Mouse (Mus musculus) neural tube, embryonic 15.5 days (tissue): ENCODE measurements around the gene Mapk12. TPM values are rescaled to one million over a fixed set of nuclear protein-coding genes. Genes with fewer than 3 reads are reported as not detected.

Source experiments
- ATAC-seq: fragments of 200-750 bp; cut with Nextera tagmentation; 2 replicates; pipeline ENCODE4 v1.8.0; 2017; ENCODE audit warnings: mild to moderate bottlenecking, moderate TSS enrichment, moderate library complexity; ENCODE audit not compliant: low FRiP score
- H3K27ac ChIP-seq: fragments of 300-500 bp; sonication (generic); replicated peaks from 2 replicates; pipeline ENCODE4 v1.5.1; 2015; ENCODE audit warnings: mild to moderate bottlenecking, inconsistent platforms
- H3K27me3 ChIP-seq: fragments of 300-500 bp; sonication (generic); replicated peaks from 2 replicates; pipeline ENCODE4 v1.6.1; 2015; ENCODE audit warnings: inconsistent platforms
- H3K36me3 ChIP-seq: fragments of 300-500 bp; sonication (generic); 2 replicates; pipeline ENCODE4 v1.6.1; 2015; ENCODE audit warnings: inconsistent platforms
- H3K4me1 ChIP-seq: fragments of 300-500 bp; sonication (generic); 2 replicates; pipeline ENCODE4 v1.6.1; 2015; ENCODE audit warnings: inconsistent platforms
- H3K4me2 ChIP-seq: fragments of 300-500 bp; sonication (generic); 2 replicates; pipeline ENCODE4 v1.6.1; 2015; ENCODE audit warnings: inconsistent platforms, mild to moderate bottlenecking, moderate library complexity
- H3K4me3 ChIP-seq: fragments of 300-500 bp; sonication (generic); replicated peaks from 2 replicates; pipeline ENCODE4 v1.5.1; 2015; ENCODE audit warnings: mild to moderate bottlenecking, inconsistent platforms
- H3K9ac ChIP-seq: fragments of 300-500 bp; sonication (generic); replicated peaks from 2 replicates; pipeline ENCODE4 v1.6.1; 2015; ENCODE audit warnings: mild to moderate bottlenecking, inconsistent platforms
- H3K9me3 ChIP-seq: fragments of 300-500 bp; sonication (generic); replicated peaks from 2 replicates; pipeline ENCODE4 v1.6.1; 2016; ENCODE audit warnings: inconsistent platforms
- WGBS: fragments of 180-500 bp; shearing (Covaris S2); methylation state at CpG from one replicate; pipeline ENCODE4 v1.1.7; 2015; ENCODE audit warnings: mixed read lengths; 5-methylcytosine and 5-hydroxymethylcytosine counted together
- polyA plus RNA-seq: library from polyadenylated mRNA; unstranded; fragments of >200 nt; fragmentation: Nextera tagmentation; extraction: Ambion mirVana; gene quantifications from 2 replicates; pipeline ENCODE4 v1.2.1, GENCODE M21; 2015

Mapk12 gene
- polyA plus RNA-seq, 1 experiment from 2014 or later: 5.2 TPM

DNA sequence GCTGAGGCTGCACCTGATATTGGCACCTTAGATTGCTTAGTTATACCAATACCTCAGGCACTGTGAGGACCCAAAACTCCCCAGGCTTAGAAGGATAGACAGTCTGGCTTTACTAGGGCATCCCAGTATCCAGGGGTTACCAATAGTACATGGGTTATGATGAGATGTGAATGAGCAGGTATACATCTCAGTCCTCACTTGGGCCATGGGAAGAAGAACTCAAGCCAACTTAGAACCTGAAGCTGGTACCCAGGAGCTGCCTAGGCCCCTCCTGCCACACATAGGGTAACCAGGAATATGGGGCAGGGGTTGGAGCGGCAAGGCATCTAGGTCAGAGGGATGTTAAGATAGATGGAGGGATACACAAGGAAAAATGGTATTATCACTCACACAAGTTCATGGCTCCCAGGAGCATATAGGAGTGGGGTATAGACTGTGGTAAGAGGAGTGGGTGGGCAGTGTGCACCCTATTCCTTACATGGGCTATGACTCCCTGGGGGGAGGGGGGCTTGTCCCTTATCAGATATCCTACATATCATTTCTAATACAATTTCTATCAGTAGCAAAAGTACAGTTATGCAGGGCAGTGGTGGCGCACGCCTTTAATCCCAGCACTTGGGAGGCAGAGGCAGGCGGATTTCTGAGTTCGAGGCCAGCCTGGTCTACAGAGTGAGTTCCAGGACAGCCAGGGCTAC is 3.9 kb downstream of the Mapk12 start:
- Histone ChIP-seq H3K36me3 (no peaks in the 10 kb centered on the region), H3K4me2 (no peak overlapping the region), H3K27me3 (peaks cover 30% of the 10 kb centered on the region), H3K4me3 (no peak overlapping the region), H3K4me1 (peaks cover 21% of the 10 kb centered on the region), H3K9ac (no peak overlapping the region), H3K9me3 (no peaks in the 10 kb centered on the region), H3K27ac (no peak overlapping the region)
- 97% methylated on average over 5 of the region's 5 CpGs for WGBS
- no peak for ATAC-seq

- H3K27me3 ChIP-seq: no peaks in the 10 kb centered on the region
- no peak overlapping the region for H3K4me3 ChIP-seq
- no peak overlapping the region for H3K9ac ChIP-seq
- ATAC-seq: no peak
- H3K4me1 ChIP-seq: peaks cover 18% of the 10 kb centered on the region
- H3K9me3 ChIP-seq: no peaks in the 10 kb centered on the region
- no peak overlapping the region for H3K4me2 ChIP-seq
- no peaks in the 10 kb centered on the region for H3K36me3 ChIP-seq
- H3K27ac ChIP-seq: no peak overlapping the region
- 91% methylated on average over 3 of the region's 3 CpGs for WGBS
These were observed 9.2 kb downstream of the Mapk12 start for GRCm38 (mm10) chr15:89131316-89131715.

- Histone ChIP-seq H3K36me3 (no peaks in the 10 kb centered on the region), H3K9me3 (no peaks in the 10 kb centered on the region), H3K9ac (no peak overlapping the region), H3K4me3 (no peak overlapping the region), H3K27ac (no peak overlapping the region), H3K27me3 (no peaks in the 10 kb centered on the region), H3K4me2 (no peak overlapping the region), H3K4me1 (peaks cover 18% of the 10 kb centered on the region)
- no peak for ATAC-seq
These were observed 10.3 kb downstream of the Mapk12 start for GRCm38 (mm10) chr15:89130245-89130644.

DNA sequence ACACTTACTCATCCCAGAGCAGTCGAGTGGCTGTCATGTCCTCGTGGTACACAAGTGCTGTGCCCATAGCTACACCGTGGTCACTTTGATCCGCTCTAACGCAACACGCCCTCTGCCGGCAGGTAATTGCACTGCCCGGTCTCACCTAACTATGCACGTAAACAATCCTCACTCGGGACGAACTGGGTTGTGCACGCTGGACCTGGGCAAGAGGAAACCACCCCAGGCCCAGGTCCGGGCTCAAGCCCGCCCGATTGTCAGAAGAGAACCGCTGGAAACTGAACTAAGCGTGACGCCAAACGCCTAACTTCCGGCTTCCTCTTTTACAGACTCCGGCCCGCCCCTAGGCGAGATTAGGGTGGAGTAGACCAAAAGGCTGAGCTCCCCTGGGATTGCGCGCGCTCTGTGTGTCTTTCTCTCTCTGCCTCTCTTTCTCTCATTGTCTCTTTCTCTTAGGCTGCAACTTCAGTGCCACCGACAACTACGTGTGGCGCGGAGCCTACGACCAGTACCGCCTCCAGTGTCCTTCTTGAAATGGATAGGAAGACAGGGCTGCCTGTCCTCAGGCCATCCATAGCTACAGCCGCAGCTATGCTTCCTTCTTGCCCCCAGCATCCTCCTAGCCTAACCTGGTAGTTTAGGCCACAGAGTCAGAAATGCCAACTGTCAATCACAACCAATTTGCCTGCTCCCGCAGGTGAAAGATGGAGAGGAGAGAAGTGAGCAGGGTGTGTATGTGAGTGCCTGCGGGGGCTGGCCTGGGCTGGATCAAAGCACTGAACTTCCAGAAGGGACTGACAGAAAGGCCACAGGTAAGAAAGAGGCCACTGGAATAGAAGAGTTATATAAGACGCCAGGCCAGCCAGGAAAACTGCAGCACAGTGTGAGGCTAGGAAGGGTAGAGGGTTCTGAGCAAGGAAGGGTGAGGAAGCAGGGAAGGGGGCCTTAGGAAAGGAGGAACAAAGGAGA is 11.8 kb downstream of the Mapk12 start, which contains the start of gene Hdac10:
TSS of gene Hdac10 (minus strand) at position 319 of the 969 bp plus-strand sequence.
- peaks cover 26% of the 10 kb centered on the region for H3K4me1 ChIP-seq
- H3K27ac ChIP-seq: peak within 1 kb of the TSS; percentile 82
- peak; percentile 88 for ATAC-seq
- 3% methylated on average over 36 of the region's 36 CpGs for WGBS
- H3K27me3 ChIP-seq: no peaks in the 10 kb centered on the region
- H3K36me3 ChIP-seq: peaks cover 3% of the 10 kb centered on the region; the same call in 1 of the 2 replicates
- H3K4me2 ChIP-seq: peak within 1 kb of the TSS; percentile 86
- peak within 1 kb of the TSS; percentile 68 for H3K9ac ChIP-seq
- H3K4me3 ChIP-seq: peak within 1 kb of the TSS; percentile 62
- H3K9me3 ChIP-seq: no peaks in the 10 kb centered on the region

- no peak for ATAC-seq
- Histone ChIP-seq H3K27ac (peak overlapping the region; percentile 82; the same call in 1 of the 2 replicates), H3K4me3 (peak overlapping the region; percentile 62), H3K36me3 (peaks cover 3% of the 10 kb centered on the region; the same call in 1 of the 2 replicates), H3K27me3 (no peaks in the 10 kb centered on the region), H3K9me3 (no peaks in the 10 kb centered on the region), H3K4me1 (peaks cover 33% of the 10 kb centered on the region), H3K9ac (peak overlapping the region; percentile 68), H3K4me2 (peak overlapping the region; percentile 86)
- WGBS: 71% methylated on average over 8 of the region's 8 CpGs
These were observed 13.1 kb downstream of the Mapk12 start for GRCm38 (mm10) chr15:89127364-89127940.

DNA sequence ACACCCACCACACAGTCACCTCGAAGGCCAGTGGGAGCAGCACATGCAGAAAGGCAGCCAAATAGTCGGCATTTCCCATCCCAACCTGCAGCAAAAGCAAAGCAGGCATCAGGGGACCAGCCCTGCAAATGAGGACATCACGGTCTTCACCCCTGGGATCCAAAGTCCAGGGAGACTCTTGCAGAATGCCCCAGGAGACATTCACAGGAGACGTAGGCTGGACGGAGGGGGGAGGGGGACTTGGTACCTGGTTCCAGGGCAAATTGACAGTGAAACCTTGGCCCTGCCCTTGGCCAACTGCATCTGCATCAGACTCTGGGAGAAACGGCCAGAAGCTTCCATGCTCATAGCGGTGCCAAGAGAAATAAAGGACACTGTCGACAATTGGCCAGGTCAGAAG is 13.9 kb downstream of the Mapk12 start:
- no peak overlapping the region for H3K9ac ChIP-seq
- H3K27ac ChIP-seq: no peak overlapping the region
- no peak overlapping the region for H3K4me2 ChIP-seq
- H3K4me3 ChIP-seq: no peak overlapping the region
- no peak for ATAC-seq
- H3K4me1 ChIP-seq: peaks cover 42% of the 10 kb centered on the region
- no peaks in the 10 kb centered on the region for H3K27me3 ChIP-seq
- 87% methylated on average over 8 of the region's 8 CpGs for WGBS
- H3K36me3 ChIP-seq: peaks cover 3% of the 10 kb centered on the region; the same call in 1 of the 2 replicates
- H3K9me3 ChIP-seq: no peaks in the 10 kb centered on the region

DNA sequence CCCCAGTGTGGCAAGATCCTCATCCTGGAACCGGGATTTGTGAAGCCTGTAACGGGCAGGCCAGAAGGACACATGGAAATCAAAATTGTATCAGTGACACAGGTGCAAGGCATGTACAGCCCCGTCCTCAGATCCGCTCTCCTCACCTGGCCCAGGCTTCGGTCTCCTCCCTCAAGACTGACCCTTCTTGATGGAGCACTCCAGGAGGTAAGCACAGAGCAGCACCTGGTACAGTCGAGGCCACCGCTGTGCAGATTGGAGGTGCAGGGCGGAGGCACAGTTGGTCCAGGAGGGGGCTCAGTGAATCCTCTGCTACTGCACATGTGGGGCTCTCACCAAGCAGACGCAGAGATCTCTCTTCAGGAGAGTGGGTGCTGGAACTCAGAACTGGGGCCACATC is 15.2 kb downstream of the Mapk12 start:
- H3K4me3 ChIP-seq: no peak overlapping the region
- H3K27me3 ChIP-seq: no peaks in the 10 kb centered on the region
- no peak overlapping the region for H3K4me2 ChIP-seq
- WGBS: 97% methylated on average over 9 of the region's 9 CpGs
- no peak overlapping the region for H3K27ac ChIP-seq
- no peaks in the 10 kb centered on the region for H3K9me3 ChIP-seq
- H3K9ac ChIP-seq: no peak overlapping the region
- peaks cover 3% of the 10 kb centered on the region; the same call in 1 of the 2 replicates for H3K36me3 ChIP-seq
- no peak for ATAC-seq
- H3K4me1 ChIP-seq: peaks cover 54% of the 10 kb centered on the region

DNA sequence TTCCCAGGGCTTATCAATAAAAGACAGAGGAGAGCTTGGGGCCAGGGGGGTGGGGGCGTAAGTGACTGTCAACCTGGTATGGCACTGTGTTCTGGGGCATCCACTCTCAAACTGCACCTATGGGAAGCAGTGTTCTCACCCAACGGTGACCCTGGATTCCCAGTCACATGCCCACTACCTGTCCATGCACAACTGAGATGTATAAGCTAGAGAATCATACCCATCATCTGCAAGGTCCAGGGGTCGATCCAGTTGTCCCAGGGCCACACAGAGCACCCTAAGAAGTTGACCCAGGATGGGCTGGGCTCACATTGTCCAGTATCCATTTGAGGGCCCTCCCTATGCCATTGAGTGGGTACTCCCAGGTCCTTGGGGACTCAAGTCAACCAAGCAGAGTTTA is 16.2 kb downstream of the Mapk12 start:
- ATAC-seq: no peak
- Histone ChIP-seq H3K4me2 (no peak overlapping the region), H3K36me3 (peaks cover 5% of the 10 kb centered on the region), H3K9me3 (no peaks in the 10 kb centered on the region), H3K4me1 (peaks cover 65% of the 10 kb centered on the region), H3K9ac (peak overlapping the region; percentile 77; the same call in 1 of the 2 replicates), H3K27ac (0 out of 2 replicates have a peak overlapping the region, but pooled peaks have one; percentile 88), H3K4me3 (no peak overlapping the region), H3K27me3 (no peaks in the 10 kb centered on the region)
- 93% methylated on average over 3 of the region's 3 CpGs for WGBS

- peak overlapping the region; percentile 95 for H3K4me2 ChIP-seq
- H3K4me3 ChIP-seq: peak overlapping the region; percentile 92
- peak overlapping the region; percentile 77 for H3K9ac ChIP-seq
- WGBS: 22% methylated on average over 11 of the region's 11 CpGs
- peaks cover 59% of the 10 kb centered on the region for H3K4me1 ChIP-seq
- no peaks in the 10 kb centered on the region for H3K27me3 ChIP-seq
- ATAC-seq: peak; percentile 25; the same call in 1 of the 2 replicates
- H3K9me3 ChIP-seq: no peaks in the 10 kb centered on the region
- H3K36me3 ChIP-seq: peaks cover 9% of the 10 kb centered on the region
- H3K27ac ChIP-seq: peak overlapping the region; percentile 88
These were observed 16.9 kb downstream of the Mapk12 start for GRCm38 (mm10) chr15:89123595-89123994.

DNA sequence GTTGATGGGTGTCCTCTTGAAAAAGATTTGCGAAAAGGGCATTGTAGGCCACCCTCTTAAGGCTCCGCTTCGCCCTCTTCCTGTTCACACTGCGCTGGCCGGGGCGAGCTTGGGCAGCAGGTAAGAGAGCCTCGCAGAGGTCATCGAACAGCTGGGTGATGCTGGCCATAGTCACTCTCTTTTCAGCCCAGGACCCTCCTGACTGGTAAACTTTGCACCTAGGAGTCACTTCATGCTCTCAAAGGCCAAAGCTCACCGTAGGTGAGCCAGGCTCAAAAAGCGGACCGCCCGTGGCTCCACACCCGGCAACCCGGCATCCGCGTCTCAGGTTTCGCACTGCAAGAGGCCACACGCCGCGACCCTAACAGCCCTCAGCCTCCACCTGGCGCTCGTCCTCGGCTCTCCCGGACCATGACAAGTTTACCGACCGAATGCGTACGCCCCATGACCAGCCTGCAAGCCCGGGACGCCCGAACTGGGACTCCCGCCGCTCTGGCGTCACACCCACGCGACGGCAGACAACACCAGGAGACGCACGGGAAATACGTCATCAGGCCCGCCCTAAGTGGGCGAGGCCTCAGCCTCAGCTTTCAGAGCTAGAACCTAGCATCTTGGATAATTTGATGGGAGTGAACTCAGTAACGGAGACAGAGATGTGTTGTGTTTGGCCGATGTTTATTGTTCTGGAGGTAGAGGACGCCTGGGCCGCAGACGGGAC is 17.7 kb downstream of the Mapk12 start, which contains the start of gene Tubgcp6:
TSS of gene Tubgcp6 (minus strand) at position 464 of the 718 bp plus-strand sequence.
- peaks cover 15% of the 10 kb centered on the region for H3K36me3 ChIP-seq
- H3K9ac ChIP-seq: peak within 1 kb of the TSS; percentile 77
- peaks cover 53% of the 10 kb centered on the region for H3K4me1 ChIP-seq
- peak within 1 kb of the TSS; percentile 88 for H3K27ac ChIP-seq
- no peaks in the 10 kb centered on the region for H3K27me3 ChIP-seq
- peak within 1 kb of the TSS; percentile 92 for H3K4me3 ChIP-seq
- under 1% methylated on average over 47 of the region's 47 CpGs for WGBS
- no peaks in the 10 kb centered on the region for H3K9me3 ChIP-seq
- H3K4me2 ChIP-seq: peak within 1 kb of the TSS; percentile 95
- ATAC-seq: peak; percentile 82

DNA sequence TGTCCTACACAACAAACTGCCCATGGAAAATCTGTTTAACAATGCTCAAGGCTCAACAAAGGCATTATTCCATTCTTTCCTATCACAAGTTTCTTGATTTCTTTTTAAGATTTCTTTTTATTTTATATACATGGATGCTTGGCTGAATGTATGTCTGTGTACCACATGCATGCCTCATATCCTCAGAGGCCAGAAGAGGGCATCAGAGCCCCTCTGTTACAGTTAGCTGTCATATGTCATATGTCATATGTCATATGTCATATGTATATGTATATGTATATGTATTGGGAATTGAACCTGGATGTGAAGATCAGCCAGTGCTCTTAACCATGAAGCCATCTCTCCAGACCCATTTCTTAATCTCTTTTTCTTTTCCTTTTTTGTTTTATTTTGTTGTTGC is 22.5 kb downstream of the Mapk12 start:
- ATAC-seq: no peak
- Histone ChIP-seq H3K4me1 (peaks cover 35% of the 10 kb centered on the region), H3K9me3 (no peaks in the 10 kb centered on the region), H3K27me3 (no peaks in the 10 kb centered on the region), H3K4me3 (no peak overlapping the region), H3K9ac (no peak overlapping the region), H3K36me3 (peaks cover 48% of the 10 kb centered on the region), H3K27ac (no peak overlapping the region), H3K4me2 (no peak overlapping the region)
